Mouse (Mus musculus) 3134 (cell line): Measurements from ENCODE around the gene Sox5.
A peak's percentile ranks its signal among the peaks of the same experiment; 100 is the strongest.

Experiments used
- DNase-seq: peaks from one replicate; pipeline ENCODE4 v3.0.0-alpha.2; 2011; ENCODE audit warnings: low spot score; ENCODE audit not compliant: insufficient read length; ENCODE audit errors: extremely low read depth

The Sox5 gene

GRCm38 (mm10) chr6:144772985-144773384 is 8.8 kb downstream of the Sox5 start:
- peak; percentile 30 for DNase-seq

GRCm38 (mm10) chr6:144772175-144772918 is 9.4 kb downstream of the Sox5 start:
- DNase-seq, result no peak

- DNase-seq, result no peak
These were observed 12.7 kb downstream of the Sox5 start for GRCm38 (mm10) chr6:144769060-144769459.

- DNase-seq, result no peak
These were observed 19.9 kb downstream of the Sox5 start for GRCm38 (mm10) chr6:144761902-144762301.

- DNase-seq, result no peak
These were observed 22.6 kb downstream of the Sox5 start for GRCm38 (mm10) chr6:144759193-144759592.

- no peak for DNase-seq
These were observed 24.4 kb downstream of the Sox5 start for GRCm38 (mm10) chr6:144757414-144757813.

- DNase-seq, result no peak
These were observed 25.3 kb downstream of the Sox5 start for GRCm38 (mm10) chr6:144756444-144756843.

GRCm38 (mm10) chr6:144755304-144755703 is 26.5 kb downstream of the Sox5 start:
- DNase-seq, result no peak

GRCm38 (mm10) chr6:144754366-144754765 is 27.4 kb downstream of the Sox5 start:
- DNase-seq, result no peak

GRCm38 (mm10) chr6:144753963-144754296 is 27.8 kb downstream of the Sox5 start:
- DNase-seq, result no peak

GRCm38 (mm10) chr6:144753225-144753962 is 28.4 kb downstream of the Sox5 start:
- no peak for DNase-seq

- no peak for DNase-seq
These were observed 30.2 kb downstream of the Sox5 start for GRCm38 (mm10) chr6:144751581-144751980.

GRCm38 (mm10) chr6:144750197-144750596 is 31.6 kb downstream of the Sox5 start:
- DNase-seq, result no peak

GRCm38 (mm10) chr6:144746436-144746835 is 35.3 kb downstream of the Sox5 start:
- no peak for DNase-seq

- DNase-seq, result no peak
These were observed 39.2 kb downstream of the Sox5 start for GRCm38 (mm10) chr6:144742559-144742958.

- no peak for DNase-seq
These were observed 40.6 kb downstream of the Sox5 start for GRCm38 (mm10) chr6:144741080-144741655.

- DNase-seq, result no peak
These were observed 41.4 kb downstream of the Sox5 start for GRCm38 (mm10) chr6:144740343-144740742.

GRCm38 (mm10) chr6:144739753-144740152 is 42.0 kb downstream of the Sox5 start:
- peak; percentile 24 for DNase-seq

GRCm38 (mm10) chr6:144737786-144738185 is 44.0 kb downstream of the Sox5 start:
- no peak for DNase-seq

GRCm38 (mm10) chr6:144731251-144731970 is 50.4 kb downstream of the Sox5 start:
- DNase-seq, result no peak

- no peak for DNase-seq
These were observed 58.1 kb downstream of the Sox5 start for GRCm38 (mm10) chr6:144723530-144724144.
